Mouse (Mus musculus) left cerebral cortex, postnatal 4 days (tissue): ENCODE data around the gene Erich4. TPM values are rescaled to one million over a fixed set of nuclear protein-coding genes. Genes with fewer than 3 reads are reported as not detected.

Experiments used
- DNase-seq: peaks from one replicate; pipeline ENCODE4 v3.0.0-alpha.2; 2022
- intact Hi-C: fragments of 180-260 bp; cut with DNase I; formaldehyde crosslinking; loops from one replicate; pipeline ENCODE4 v1.15.1; 2025
- total RNA-seq, 2 experiments: library from RNA; stranded (reverse); gene quantifications; 2 replicates each; pipeline ENCODE4 v1.2.3; 2021

Gene Erich4
- total RNA-seq, 2 experiments from 2014 or later: not detected

- no peak for DNase-seq
- intact Hi-C loops: no loop called here
Observed at GRCm38 (mm10) chr7:25624851-25625250, 9.2 kb upstream of the Erich4 start.

- intact Hi-C loops: no loop called here
- DNase-seq: no peak
Observed at GRCm38 (mm10) chr7:25623857-25624370, 8.2 kb upstream of the Erich4 start.

- intact Hi-C loops: no loop called here
- no peak for DNase-seq
Observed at GRCm38 (mm10) chr7:25620751-25621150, 5.1 kb upstream of the Erich4 start.

GRCm38 (mm10) chr7:25620101-25620500, 4.4 kb upstream of the Erich4 start:
- DNase-seq: no peak
- intact Hi-C loops: no loop called here

GRCm38 (mm10) chr7:25619722-25619991, 4.0 kb upstream of the Erich4 start:
- intact Hi-C loops: no loop called here
- DNase-seq: no peak

- intact Hi-C loops: no loop called here
- peak; percentile 93 for DNase-seq
Observed at GRCm38 (mm10) chr7:25618865-25619721, 3.4 kb upstream of the Erich4 start, which contains the start of gene Dmac2. Dmac2 (plus strand) TSS chr7:25619414.

- intact Hi-C loops: no loop called here
- DNase-seq: no peak
Observed at GRCm38 (mm10) chr7:25617376-25618160, 1.9 kb upstream of the Erich4 start.

- intact Hi-C loops: no loop called here
- no peak for DNase-seq
Observed at GRCm38 (mm10) chr7:25614831-25615705, 624 bp downstream of the Erich4 start.

- DNase-seq: no peak
Observed at GRCm38 (mm10) chr7:25614086-25614485, 1.6 kb downstream of the Erich4 start.

GRCm38 (mm10) chr7:25611501-25611900, 4.2 kb downstream of the Erich4 start:
- no peak for DNase-seq
- intact Hi-C loops: no loop called here

More at GRCm38 (mm10) chr7:25614086-25614485, 1.6 kb downstream of the Erich4 start:
- intact Hi-C loops: no loop called here

- intact Hi-C loops: no loop called here
- no peak for DNase-seq
Observed at GRCm38 (mm10) chr7:25610056-25610455, 5.6 kb downstream of the Erich4 start.

GRCm38 (mm10) chr7:25607196-25607595, 8.5 kb downstream of the Erich4 start:
- DNase-seq: no peak
- intact Hi-C loops: no loop called here

GRCm38 (mm10) chr7:25606625-25607063, 9.0 kb downstream of the Erich4 start:
- DNase-seq: no peak
- intact Hi-C loops: no loop called here

GRCm38 (mm10) chr7:25601346-25601745, 14.3 kb downstream of the Erich4 start:
- DNase-seq: no peak

GRCm38 (mm10) chr7:25600666-25601065, 15.0 kb downstream of the Erich4 start:
- intact Hi-C loops: no loop called here
- no peak for DNase-seq

More at GRCm38 (mm10) chr7:25601346-25601745, 14.3 kb downstream of the Erich4 start:
- intact Hi-C loops: no loop called here

GRCm38 (mm10) chr7:25599663-25600062, 16.0 kb downstream of the Erich4 start:
- intact Hi-C loops: loop anchor here (5.0 kb wide), 1 partner anchor 177 kb away; no protein-coding TSS in a partner anchor

GRCm38 (mm10) chr7:25593859-25594258, 21.8 kb downstream of the Erich4 start:
- intact Hi-C loops: no loop called here
- no peak for DNase-seq

More at GRCm38 (mm10) chr7:25599663-25600062, 16.0 kb downstream of the Erich4 start:
- DNase-seq: peak; percentile 65

- no peak for DNase-seq
- intact Hi-C loops: no loop called here
Observed at GRCm38 (mm10) chr7:25591226-25591625, 24.5 kb downstream of the Erich4 start.

- DNase-seq: no peak
- intact Hi-C loops: no loop called here
Observed at GRCm38 (mm10) chr7:25585351-25586204, 30.1 kb downstream of the Erich4 start.
